Mouse (Mus musculus) bone marrow, adult 2 months (tissue): ENCODE results near the gene Gm21704. TPM values are rescaled to one million over a fixed set of nuclear protein-coding genes. Genes with fewer than 3 reads are reported as not detected.
"Not testable (repeated sequence)": the region's sequence is repeated elsewhere in the genome, so short reads cannot be mapped to it uniquely, and the experiment has no call there.

Source experiments
- H3K27ac ChIP-seq: fragments of 200-500 bp; 2 replicates; pipeline ENCODE4 v1.5.1; 2012; ENCODE audit warnings: low read depth, mild to moderate bottlenecking, control low read depth, inconsistent platforms, low read length; ENCODE audit not compliant: control insufficient read depth, poor library complexity, insufficient read depth
- H3K4me1 ChIP-seq: fragments of 200-500 bp; 2 replicates; pipeline ENCODE4 v1.6.1; 2011; ENCODE audit warnings: low read length; ENCODE audit not compliant: control insufficient read depth, insufficient read depth
- H3K4me3 ChIP-seq: fragments of 200-500 bp; replicated peaks from 2 replicates; pipeline ENCODE3; 2011; ENCODE audit warnings: mild to moderate bottlenecking, low read depth, low read length, control low read depth; ENCODE audit not compliant: control insufficient read depth
- WGBS: fragments of 180-500 bp; shearing (Covaris S2); methylation state at CpG from one replicate; pipeline ENCODE4 v1.1.7; 2018; 5-methylcytosine and 5-hydroxymethylcytosine counted together
- polyA plus RNA-seq: library from polyadenylated mRNA; stranded (reverse); fragments of >200 nt; gene quantifications from 2 replicates; pipeline ENCODE4 v1.2.4, GENCODE M21; 2011; ENCODE audit warnings: low replicate concordance; ENCODE audit not compliant: missing spikeins, insufficient read depth, insufficient read length

Gm21704 gene
- polyA plus RNA-seq, result not detected in 2 replicates

DNA sequence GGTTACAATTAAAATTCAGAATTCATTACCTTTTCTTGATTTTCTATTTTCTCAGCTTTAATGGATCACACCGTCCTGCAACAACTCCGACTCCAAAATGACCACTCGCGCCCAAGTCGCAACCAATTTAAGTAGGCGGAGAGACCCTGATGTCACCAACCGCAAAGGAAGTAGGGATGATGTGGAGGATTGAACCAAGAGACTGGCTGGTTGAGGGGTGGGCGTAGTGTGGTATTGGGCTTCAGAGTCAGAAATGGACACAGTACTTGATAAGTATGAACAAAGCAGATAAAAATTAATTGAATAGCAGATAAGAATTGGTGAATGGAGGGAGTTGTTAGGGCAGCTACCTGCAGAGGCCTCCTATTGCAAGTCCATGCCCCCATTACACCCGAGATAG is at the start of gene Gm21704, which contains the start of gene Gm21708:
Gene Gm21704 (minus strand): TSS at position 101 of the 400 bp plus-strand sequence.
Gene Gm21708 (minus strand): TSS at position 101 of the 400 bp plus-strand sequence.
- H3K27ac ChIP-seq, H3K4me3 ChIP-seq, H3K4me1 ChIP-seq: not testable (repeated sequence)
- WGBS, result no CpG with 5 or more reads among the region's 9 CpGs

DNA sequence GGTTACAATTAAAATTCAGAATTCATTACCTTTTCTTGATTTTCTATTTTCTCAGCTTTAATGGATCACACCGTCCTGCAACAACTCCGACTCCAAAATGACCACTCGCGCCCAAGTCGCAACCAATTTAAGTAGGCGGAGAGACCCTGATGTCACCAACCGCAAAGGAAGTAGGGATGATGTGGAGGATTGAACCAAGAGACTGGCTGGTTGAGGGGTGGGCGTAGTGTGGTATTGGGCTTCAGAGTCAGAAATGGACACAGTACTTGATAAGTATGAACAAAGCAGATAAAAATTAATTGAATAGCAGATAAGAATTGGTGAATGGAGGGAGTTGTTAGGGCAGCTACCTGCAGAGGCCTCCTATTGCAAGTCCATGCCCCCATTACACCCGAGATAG is 64.7 kb downstream of the Gm21704 start, which contains the start of gene Gm21693:
Gene Gm21693 (minus strand): TSS at position 101 of the 400 bp plus-strand sequence.
- WGBS, result no CpG with 5 or more reads among the region's 9 CpGs
- not testable (repeated sequence) for H3K27ac ChIP-seq, H3K4me1 ChIP-seq, H3K4me3 ChIP-seq

DNA sequence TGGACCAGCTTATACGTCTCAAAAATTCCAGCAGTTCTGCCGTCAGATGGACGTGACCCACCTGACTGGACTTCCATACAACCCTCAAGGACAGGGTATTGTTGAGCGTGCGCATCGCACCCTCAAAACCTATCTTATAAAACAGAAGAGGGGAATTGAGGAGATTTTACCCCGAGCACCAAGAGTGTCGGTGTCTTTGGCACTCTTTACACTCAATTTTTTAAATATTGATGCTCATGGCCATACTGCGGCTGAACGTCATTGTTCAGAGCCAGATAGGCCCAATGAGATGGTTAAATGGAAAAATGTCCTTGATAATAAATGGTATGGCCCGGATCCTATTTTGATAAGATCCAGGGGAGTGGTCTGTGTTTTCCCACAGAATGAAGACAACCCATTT is 69.3 kb downstream of the Gm21704 start:
- not testable (repeated sequence) for H3K4me1 ChIP-seq, H3K4me3 ChIP-seq, H3K27ac ChIP-seq
- WGBS, result no CpG with 5 or more reads among the region's 11 CpGs

Other genes starting within 250 kb of the Gm21704 start
- not detected in 2 replicates for gene Gm21677, start 103.7 kb downstream of the Gm21704 start, polyA plus RNA-seq
- not detected in 2 replicates for gene Gm21693, start 64.8 kb downstream of the Gm21704 start, polyA plus RNA-seq
- gene Gm21708, start within 50 bp of the Gm21704 start, polyA plus RNA-seq, result not detected in 2 replicates